Mouse (Mus musculus) B cell, adult (primary cell): ENCODE data around the gene Fzd5. TPM values are rescaled to one million over a fixed set of nuclear protein-coding genes. Genes with fewer than 3 reads are reported as not detected.

Source experiments
- total RNA-seq: library from RNA; stranded (reverse); gene quantifications from 4 replicates; pipeline ENCODE4 v1.2.4, GENCODE M21; 2023; ENCODE audit not compliant: inconsistent age

The Fzd5 gene
- total RNA-seq, result 7.3 to 8.8 TPM (median 8.3 TPM) in 4 replicates

DNA sequence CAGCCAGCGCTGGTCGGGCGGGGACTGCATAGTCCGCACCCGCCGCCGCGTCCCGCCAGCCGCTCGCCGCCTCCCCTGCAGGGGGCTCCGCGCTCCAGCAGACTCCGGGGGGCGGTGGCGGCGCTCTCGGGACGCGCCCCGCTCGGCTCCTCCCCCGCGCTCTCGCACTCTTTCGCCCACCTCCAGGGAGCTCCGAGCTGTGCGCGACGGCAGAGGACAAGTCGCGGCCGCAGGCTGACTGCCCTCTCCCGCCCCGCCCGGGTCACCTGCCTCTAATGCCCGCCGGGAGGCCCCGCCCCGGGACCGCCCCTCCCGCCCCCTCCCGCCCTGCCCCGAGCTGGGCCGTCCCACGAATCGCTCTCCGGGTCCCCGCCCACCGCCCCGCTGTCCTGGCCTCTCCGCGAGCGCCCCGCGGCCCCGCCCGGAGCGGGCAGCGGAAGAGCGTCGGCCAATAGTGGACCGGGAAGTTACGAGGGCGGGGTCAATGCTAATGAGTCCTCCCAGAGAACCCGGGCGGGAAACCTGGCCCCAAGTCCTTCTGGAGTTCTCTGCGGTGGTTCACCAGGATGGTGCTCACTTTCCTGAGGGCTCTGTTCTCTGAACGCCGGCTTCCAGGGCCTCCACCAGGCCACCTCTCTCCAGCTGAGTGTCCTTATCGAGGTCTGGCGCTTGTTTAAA lies at the start of gene Fzd5:
TSS of gene Fzd5 (minus strand) at position 250 of the 678 bp plus-strand sequence.

DNA sequence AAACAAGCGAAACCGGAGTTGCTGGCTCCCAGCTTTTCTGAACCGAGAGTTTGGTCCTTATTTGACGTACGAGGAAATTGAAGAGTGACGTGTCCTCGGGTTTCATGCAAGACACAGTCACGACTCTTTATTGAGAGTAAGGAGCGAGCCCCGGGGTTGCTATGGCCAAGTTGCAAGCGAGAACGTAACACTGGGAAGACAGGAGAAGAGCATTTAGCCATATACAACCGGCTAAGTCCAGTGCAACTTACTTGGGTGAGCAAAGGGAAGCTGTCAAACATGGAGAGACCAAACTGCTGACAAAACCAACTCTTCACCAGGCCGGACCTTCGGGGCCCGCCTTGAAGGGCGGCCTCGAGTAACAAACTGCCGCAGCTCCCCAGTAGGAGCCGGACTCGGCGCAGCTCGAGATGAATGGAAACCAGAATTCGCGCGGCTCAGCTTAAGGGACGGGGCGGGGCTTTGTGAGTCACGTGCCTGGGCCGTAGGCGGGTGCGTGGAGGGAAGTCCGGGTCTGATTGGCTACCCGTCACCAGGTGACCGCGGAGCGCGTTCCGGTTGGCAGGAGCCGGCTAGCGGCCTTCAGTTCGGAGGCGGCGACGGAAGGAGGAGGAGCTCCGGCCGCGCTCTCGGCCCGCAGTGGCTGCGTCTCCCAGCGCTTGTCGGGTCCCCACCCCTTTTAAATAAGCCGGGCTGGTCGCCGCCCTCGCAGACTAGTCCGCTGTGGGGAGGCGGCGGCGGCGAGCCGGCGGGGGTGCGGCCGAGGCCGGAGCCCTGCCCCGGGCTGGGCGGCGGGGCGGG lies 47.1 kb downstream of the Fzd5 start, which contains the start of gene Ccnyl1:
TSS of gene Ccnyl1 (plus strand) at position 243 of the 801 bp plus-strand sequence.

Other genes with a start within 250 kb of the Fzd5 start
- 102 to 111 TPM (median 105 TPM) in 4 replicates for gene Creb1, start 205.1 kb downstream of the Fzd5 start, total RNA-seq
- 1.4 to 3.0 TPM (median 1.9 TPM) in 4 replicates for gene Mettl21a, start 120.5 kb downstream of the Fzd5 start, total RNA-seq
- gene Ccnyl1, start 47.3 kb downstream of the Fzd5 start, total RNA-seq, result 4.3 to 7.8 TPM (median 4.9 TPM) in 4 replicates
- 94.1 to 99.0 TPM (median 96.4 TPM) in 4 replicates for gene Plekhm3, start 219.1 kb upstream of the Fzd5 start, total RNA-seq